Mouse (Mus musculus) heart, embryonic 14.5 days (tissue): ENCODE data around the gene Chchd3. TPM values are rescaled to one million over a fixed set of nuclear protein-coding genes. Genes with fewer than 3 reads are reported as not detected.
A peak's percentile ranks its signal among the peaks of the same experiment; 100 is the strongest.

ENCODE experiments used
- ATAC-seq: fragments of 200-750 bp; cut with Nextera tagmentation; 2 replicates; pipeline ENCODE4 v1.8.0; 2017; ENCODE audit warnings: low read depth, moderate TSS enrichment; ENCODE audit not compliant: insufficient number of reproducible peaks, insufficient read depth, low FRiP score
- H3K27ac ChIP-seq, 2 experiments: fragments of 200-500 bp in 1 of 2; fragments of 300-500 bp in 1 of 2; sonication (generic) in 1 of 2; replicated peaks in 1 of 2; 2 replicates each; pipeline ENCODE4 v1.5.1; 2012 to 2014; ENCODE audit warnings: low read depth in 2 of 2, low read length in 2 of 2, control low read depth in 1 of 2, mild to moderate bottlenecking in 1 of 2, mixed read lengths in 1 of 2; ENCODE audit not compliant: control insufficient read depth in 1 of 2, insufficient read depth in 1 of 2
- H3K27me3 ChIP-seq: fragments of 300-500 bp; sonication (generic); 2 replicates; pipeline ENCODE4 v1.6.1; 2014; ENCODE audit warnings: mild to moderate bottlenecking, low read length, control low read depth; ENCODE audit not compliant: control insufficient read depth, insufficient read depth
- H3K36me3 ChIP-seq: fragments of 300-500 bp; sonication (generic); 2 replicates; pipeline ENCODE4 v1.6.1; 2014; ENCODE audit warnings: mild to moderate bottlenecking, control low read depth, low read length, mixed read lengths; ENCODE audit not compliant: control insufficient read depth, insufficient read depth
- H3K4me1 ChIP-seq, 2 experiments: fragments of 200-500 bp in 1 of 2; fragments of 300-500 bp in 1 of 2; sonication (generic) in 1 of 2; 2 replicates each; pipeline ENCODE4 v1.6.1; 2012 to 2014; ENCODE audit warnings: low read length in 2 of 2, control low read depth in 1 of 2, mixed read lengths in 1 of 2; ENCODE audit not compliant: control insufficient read depth in 2 of 2, insufficient read depth in 2 of 2
- H3K4me2 ChIP-seq: fragments of 300-500 bp; sonication (generic); 2 replicates; pipeline ENCODE4 v1.6.1; 2014; ENCODE audit warnings: mild to moderate bottlenecking, low read length
- H3K4me3 ChIP-seq, 2 experiments: fragments of 200-500 bp in 1 of 2; fragments of 300-500 bp in 1 of 2; sonication (generic) in 1 of 2; 2 replicates each; pipeline ENCODE4 v1.5.1; 2012 to 2014; ENCODE audit warnings: low read length in 2 of 2, mild to moderate bottlenecking in 2 of 2, control low read depth in 1 of 2, low read depth in 1 of 2, moderate library complexity in 1 of 2; ENCODE audit not compliant: control insufficient read depth in 1 of 2, insufficient read depth in 1 of 2
- H3K9ac ChIP-seq: fragments of 300-500 bp; sonication (generic); 2 replicates; pipeline ENCODE4 v1.6.1; 2014; ENCODE audit warnings: mild to moderate bottlenecking, low read length
- H3K9me3 ChIP-seq: fragments of 300-500 bp; sonication (generic); 2 replicates; pipeline ENCODE4 v1.6.1; 2016; ENCODE audit warnings: low read length, control low read depth; ENCODE audit not compliant: control insufficient read depth
- WGBS: fragments of 180-500 bp; shearing (Covaris S2); extraction: QIAGEN DNeasy Blood & Tissue Kit; methylation state at CpG from one replicate; pipeline ENCODE4 v1.1.7; 2014; 5-methylcytosine and 5-hydroxymethylcytosine counted together
- polyA plus RNA-seq: library from polyadenylated mRNA; unstranded; fragments of >200 nt; fragmentation: Nextera tagmentation; extraction: Ambion mirVana; gene quantifications from 2 replicates; pipeline ENCODE4 v1.2.1, GENCODE M21; 2014

Gene Chchd3
- polyA plus RNA-seq, 1 experiment from 2014 or later, result 208 TPM

DNA sequence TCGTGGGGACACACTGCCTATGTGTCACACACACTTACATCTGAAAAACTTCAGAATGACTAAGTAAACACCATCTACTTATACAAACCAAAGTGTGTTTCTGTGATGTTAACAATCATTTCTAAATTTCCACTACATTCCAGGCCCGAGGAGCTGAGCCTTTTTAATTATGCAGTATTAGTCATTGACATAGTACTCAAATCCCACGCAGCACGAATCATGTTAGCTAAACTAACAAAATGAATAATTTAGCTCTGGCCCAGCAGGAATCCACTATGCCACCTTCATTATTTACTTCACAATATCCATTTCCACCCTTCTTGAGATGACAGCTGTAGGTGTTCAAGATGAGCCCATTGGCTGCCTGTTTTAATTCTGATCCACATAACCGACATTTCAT is 76.2 kb downstream of the Chchd3 start:
- Histone ChIP-seq H3K9ac (no peak overlapping the region), H3K27me3 (no peaks in the 10 kb centered on the region), H3K4me3 (no peak overlapping the region), H3K9me3 (no peaks in the 10 kb centered on the region), H3K36me3 (no peaks in the 10 kb centered on the region), H3K4me2 (no peak overlapping the region), H3K27ac (no peak overlapping the region), H3K4me1 (peaks cover 6 to 31% of the 10 kb centered on the region in 2 experiments)
- 82% methylated on average over 5 of the region's 5 CpGs for WGBS
- no peak for ATAC-seq

- Histone ChIP-seq H3K27ac (peak overlapping the region; percentile 12 to 65), H3K4me3 (no peak overlapping the region), H3K9ac (no peak overlapping the region), H3K9me3 (no peaks in the 10 kb centered on the region), H3K4me1 (peaks cover 6 to 24% of the 10 kb centered on the region in 2 experiments), H3K27me3 (no peaks in the 10 kb centered on the region), H3K4me2 (0 out of 2 replicates have a peak overlapping the region, but pooled peaks have one; percentile 1), H3K36me3 (no peaks in the 10 kb centered on the region)
- peak; percentile 59; the same call in 1 of the 2 replicates for ATAC-seq
- 28% methylated on average over 11 of the region's 11 CpGs for WGBS
These were observed 78.8 kb downstream of the Chchd3 start for GRCm38 (mm10) chr6:32981253-32981652.

DNA sequence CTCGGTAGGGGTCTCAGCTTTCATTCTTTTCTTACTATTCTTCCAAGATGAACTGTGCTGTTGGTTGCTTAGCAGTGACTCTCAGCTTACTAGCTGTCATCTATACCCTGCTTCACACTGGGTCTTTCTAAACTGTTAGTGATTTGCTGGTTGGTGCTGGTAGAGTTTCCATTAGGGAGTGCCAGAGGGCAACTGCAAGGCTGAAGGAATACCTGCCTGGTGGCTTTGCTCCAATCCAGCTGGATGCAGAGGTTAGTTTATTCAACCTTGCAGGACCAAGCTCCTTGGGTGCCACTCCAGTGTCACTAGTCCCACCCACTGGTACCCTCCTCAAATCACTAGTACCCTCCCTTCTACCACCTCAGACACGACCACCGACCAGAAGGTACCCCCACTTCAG is 81.2 kb downstream of the Chchd3 start:
- Histone ChIP-seq H3K36me3 (no peaks in the 10 kb centered on the region), H3K4me3 (no peak overlapping the region), H3K4me2 (no peak overlapping the region), H3K27ac (no peak overlapping the region), H3K27me3 (no peaks in the 10 kb centered on the region), H3K9me3 (no peaks in the 10 kb centered on the region), H3K9ac (no peak overlapping the region), H3K4me1 (peaks cover 5 to 8% of the 10 kb centered on the region in 2 experiments; a peak in 3 of 4 replicates)
- no peak for ATAC-seq
- WGBS, result 91% methylated on average over 3 of the region's 3 CpGs

GRCm38 (mm10) chr6:32971926-32972325 is 88.1 kb downstream of the Chchd3 start:
- Histone ChIP-seq H3K27ac (no peak overlapping the region), H3K9ac (no peak overlapping the region), H3K36me3 (peaks cover 10% of the 10 kb centered on the region), H3K4me1 (peaks cover 2 to 11% of the 10 kb centered on the region in 2 experiments; a peak in 3 of 4 replicates), H3K4me2 (no peak overlapping the region), H3K4me3 (no peak overlapping the region), H3K27me3 (no peaks in the 10 kb centered on the region), H3K9me3 (no peaks in the 10 kb centered on the region)
- ATAC-seq, result no peak

- Histone ChIP-seq H3K27ac (no peak overlapping the region), H3K27me3 (no peaks in the 10 kb centered on the region), H3K9ac (no peak overlapping the region), H3K4me3 (no peak overlapping the region), H3K9me3 (no peaks in the 10 kb centered on the region), H3K36me3 (peaks cover 13% of the 10 kb centered on the region), H3K4me2 (no peak overlapping the region), H3K4me1 (peaks cover 2 to 11% of the 10 kb centered on the region in 2 experiments; a peak in 3 of 4 replicates)
- 43% methylated on average over 2 of the region's 2 CpGs for WGBS
- ATAC-seq, result no peak
These were observed 91.1 kb downstream of the Chchd3 start for GRCm38 (mm10) chr6:32968971-32969370.

GRCm38 (mm10) chr6:32962048-32962447 is 98.0 kb downstream of the Chchd3 start:
- H3K36me3 ChIP-seq, result peaks cover 5% of the 10 kb centered on the region
- no peak overlapping the region for H3K4me2 ChIP-seq
- no peak overlapping the region for H3K4me3 ChIP-seq
- no peak overlapping the region for H3K27ac ChIP-seq
- no peaks in the 10 kb centered on the region for H3K4me1 ChIP-seq
- ATAC-seq, result no peak
- H3K9ac ChIP-seq, result no peak overlapping the region
- no peaks in the 10 kb centered on the region for H3K9me3 ChIP-seq
- WGBS, result 80% methylated on average over 3 of the region's 3 CpGs
- H3K27me3 ChIP-seq, result no peaks in the 10 kb centered on the region

GRCm38 (mm10) chr6:32961477-32961876 is 98.6 kb downstream of the Chchd3 start:
- Histone ChIP-seq H3K27me3 (no peaks in the 10 kb centered on the region), H3K36me3 (no peaks in the 10 kb centered on the region), H3K4me1 (no peaks in the 10 kb centered on the region), H3K4me3 (no peak overlapping the region), H3K9ac (no peak overlapping the region), H3K27ac (no peak overlapping the region), H3K9me3 (no peaks in the 10 kb centered on the region), H3K4me2 (no peak overlapping the region)
- 88% methylated on average over 3 of the region's 3 CpGs for WGBS
- ATAC-seq, result no peak

GRCm38 (mm10) chr6:32959816-32960550 is 100.1 kb downstream of the Chchd3 start:
- Histone ChIP-seq H3K4me3 (no peak overlapping the region), H3K9ac (no peak overlapping the region), H3K9me3 (no peaks in the 10 kb centered on the region), H3K27me3 (no peaks in the 10 kb centered on the region), H3K36me3 (no peaks in the 10 kb centered on the region), H3K4me1 (no peaks in the 10 kb centered on the region), H3K4me2 (no peak overlapping the region), H3K27ac (no peak overlapping the region)
- WGBS, result 83% methylated on average over 5 of the region's 5 CpGs
- no peak for ATAC-seq
